Mouse (Mus musculus) kidney, postnatal 0 days (tissue): Measurements from ENCODE around the gene Cdk5rap3. TPM values are rescaled to one million over a fixed set of nuclear protein-coding genes. Genes with fewer than 3 reads are reported as not detected.
A peak's percentile ranks its signal among the peaks of the same experiment; 100 is the strongest.

Experiments
- ATAC-seq: fragments of 200-750 bp; cut with Nextera tagmentation; replicated peaks from 2 replicates; pipeline ENCODE4 v1.8.0; 2017; ENCODE audit warnings: low read depth, moderate number of reproducible peaks, moderate TSS enrichment, moderate library complexity; ENCODE audit not compliant: low FRiP score
- DNase-seq: peaks from one replicate; pipeline ENCODE4 v3.0.0-alpha.2; 2016; ENCODE audit warnings: low spot score
- H3K27ac ChIP-seq: fragments of 300-500 bp; sonication (generic); 2 replicates; pipeline ENCODE4 v1.5.1; 2014; ENCODE audit warnings: mild to moderate bottlenecking
- H3K27me3 ChIP-seq: fragments of 300-500 bp; sonication (generic); 2 replicates; pipeline ENCODE4 v1.6.1; 2014; ENCODE audit warnings: low read length, mixed read lengths; ENCODE audit not compliant: insufficient read depth
- H3K36me3 ChIP-seq: fragments of 300-500 bp; sonication (generic); 2 replicates; pipeline ENCODE4 v1.6.1; 2014; ENCODE audit warnings: low read length, mixed read lengths; ENCODE audit not compliant: insufficient read depth
- H3K4me1 ChIP-seq: fragments of 300-500 bp; sonication (generic); replicated peaks from 2 replicates; pipeline ENCODE4 v1.6.1; 2014; ENCODE audit warnings: antibody characterized with exemption, low read length, mixed read lengths; ENCODE audit not compliant: insufficient read depth
- H3K4me2 ChIP-seq: fragments of 300-500 bp; sonication (generic); 2 replicates; pipeline ENCODE4 v1.6.1; 2014; ENCODE audit warnings: mild to moderate bottlenecking, low read length, moderate library complexity, mixed read lengths
- H3K4me3 ChIP-seq: fragments of 300-500 bp; sonication (generic); replicated peaks from 2 replicates; pipeline ENCODE4 v1.5.1; 2014; ENCODE audit warnings: low read depth, low read length
- H3K9ac ChIP-seq: fragments of 300-500 bp; sonication (generic); 2 replicates; pipeline ENCODE4 v1.6.1; 2014; ENCODE audit warnings: low read depth, low read length
- H3K9me3 ChIP-seq: fragments of 300-500 bp; sonication (generic); replicated peaks from 2 replicates; pipeline ENCODE4 v1.6.1; 2016; ENCODE audit warnings: low read length, inconsistent platforms, mixed read lengths
- CTCF ChIP-seq: IDR thresholded peaks from 2 replicates; pipeline ENCODE4 v1.5.1; 2016; ENCODE audit warnings: antibody characterized with exemption, low read depth, mild to moderate bottlenecking, moderate library complexity
- WGBS: fragments of 180-500 bp; shearing (Covaris S2); extraction: QIAGEN DNeasy Blood & Tissue Kit; methylation state at CpG from one replicate; pipeline ENCODE4 v1.1.7; 2014; 5-methylcytosine and 5-hydroxymethylcytosine counted together
- polyA plus RNA-seq: library from polyadenylated mRNA; unstranded; fragments of >200 nt; fragmentation: Nextera tagmentation; extraction: Ambion mirVana; gene quantifications from 2 replicates; pipeline ENCODE4 v1.2.1, GENCODE M21; 2015

The Cdk5rap3 gene
- polyA plus RNA-seq, 1 experiment from 2014 or later, result 77.8 TPM

DNA sequence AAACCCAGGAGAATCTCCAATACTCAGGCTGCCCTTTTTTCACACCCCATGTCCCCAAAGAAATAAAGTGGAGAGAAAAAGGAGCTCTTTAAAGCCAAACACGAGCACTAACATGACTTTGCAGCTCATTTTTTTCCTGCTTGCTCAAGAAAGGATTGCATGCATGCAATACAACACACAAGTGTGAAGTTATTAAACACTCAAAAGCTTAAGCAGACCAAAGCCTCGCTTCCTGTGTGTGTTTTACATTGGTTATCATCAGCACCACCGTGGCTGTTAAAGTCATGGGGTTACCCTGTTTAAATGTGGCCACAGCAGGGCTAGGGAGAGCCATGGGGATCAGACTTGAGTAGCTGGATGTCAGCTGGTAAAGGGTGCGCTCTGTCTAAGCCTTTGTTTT lies 39.2 kb downstream of the Cdk5rap3 start:
- 53% methylated on average over 4 of the region's 4 CpGs for WGBS
- ATAC-seq, result no peak
- Histone ChIP-seq H3K4me2 (no peak overlapping the region), H3K27me3 (no peaks in the 10 kb centered on the region), H3K9ac (no peak overlapping the region), H3K36me3 (no peaks in the 10 kb centered on the region), H3K9me3 (no peaks in the 10 kb centered on the region), H3K4me3 (no peak overlapping the region), H3K27ac (no peak overlapping the region), H3K4me1 (peaks cover 6% of the 10 kb centered on the region; the same call in 1 of the 2 replicates)
- no peak for DNase-seq
- TF ChIP-seq CTCF, result no peak

DNA sequence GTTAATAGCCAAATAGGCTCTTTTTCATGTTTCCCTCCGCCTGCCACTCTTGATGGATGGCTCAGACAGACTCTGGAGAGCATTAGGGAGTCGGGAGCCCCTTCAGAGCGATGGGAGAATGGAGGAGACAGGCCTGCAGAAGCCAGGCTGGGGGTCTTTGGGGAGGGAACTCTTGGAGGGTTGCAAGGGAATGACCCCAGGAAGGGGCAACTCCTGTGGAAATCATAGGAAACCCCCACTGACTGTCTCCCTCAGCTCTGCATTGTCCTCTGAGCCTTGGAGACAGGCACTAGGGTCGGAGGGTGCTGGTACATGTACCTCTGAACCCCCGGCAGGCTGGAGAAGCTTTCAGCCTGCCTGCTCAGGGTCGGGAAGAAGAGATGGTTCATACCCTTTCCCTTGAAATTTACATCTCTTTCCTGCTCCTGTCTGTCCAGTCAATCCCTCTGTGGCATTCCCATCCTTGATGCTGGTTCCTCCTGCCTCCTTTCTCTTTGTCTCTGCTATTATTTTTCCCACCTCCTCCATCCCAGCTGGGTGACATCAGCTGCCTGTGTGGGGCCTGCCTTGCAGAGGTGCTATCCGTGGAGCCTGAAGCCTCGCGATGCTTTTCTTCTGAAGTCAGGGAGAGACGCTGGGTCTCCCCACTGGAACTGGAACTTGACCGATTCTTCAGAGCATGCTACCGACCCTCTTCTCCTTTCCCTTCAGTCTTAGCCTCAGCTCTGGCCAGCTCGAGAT lies 39.8 kb downstream of the Cdk5rap3 start:
- Histone ChIP-seq H3K9me3 (no peaks in the 10 kb centered on the region), H3K27ac (no peak overlapping the region), H3K4me2 (peak overlapping the region; percentile 80), H3K36me3 (no peaks in the 10 kb centered on the region), H3K9ac (no peak overlapping the region), H3K27me3 (no peaks in the 10 kb centered on the region), H3K4me1 (peaks cover 6% of the 10 kb centered on the region; the same call in 1 of the 2 replicates), H3K4me3 (no peak overlapping the region; the same call in 1 of the 2 replicates)
- 8% methylated on average over 13 of the region's 13 CpGs for WGBS
- TF ChIP-seq CTCF, result no peak
- peak; percentile 66 for DNase-seq
- ATAC-seq, result no peak

DNA sequence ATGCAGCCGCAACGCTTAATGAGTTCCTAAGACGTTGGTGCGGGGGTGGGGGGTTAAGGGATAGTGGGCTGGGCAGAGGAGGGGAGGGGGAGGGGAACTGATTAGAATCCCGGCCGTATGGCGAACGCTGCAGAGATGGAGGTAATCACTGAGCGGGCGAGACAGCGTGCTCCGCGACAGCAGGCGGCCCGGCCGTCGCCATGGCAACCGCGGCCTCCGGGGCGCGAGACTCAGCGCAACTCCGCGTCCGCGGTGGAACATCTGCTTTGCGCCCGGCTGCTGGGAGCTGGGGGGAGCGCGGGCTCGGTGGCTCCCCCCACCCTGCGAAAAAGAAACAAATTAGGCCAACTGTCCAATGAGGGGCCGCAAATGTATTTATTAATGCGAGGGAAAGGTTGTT lies 40.6 kb downstream of the Cdk5rap3 start:
- ATAC-seq (0 out of 2 replicates have a peak, but pooled peaks have one; percentile 46), DNase-seq (peak; percentile 72)
- peak overlapping the region; percentile 35 for H3K4me3 ChIP-seq
- no peak for TF ChIP-seq CTCF
- peak overlapping the region; percentile 80 for H3K4me2 ChIP-seq
- WGBS, result 1% methylated on average over 35 of the region's 35 CpGs
- H3K27ac ChIP-seq, result no peak overlapping the region
- peaks cover 6% of the 10 kb centered on the region; the same call in 1 of the 2 replicates for H3K4me1 ChIP-seq
- H3K27me3 ChIP-seq, result no peaks in the 10 kb centered on the region
- H3K36me3 ChIP-seq, result no peaks in the 10 kb centered on the region
- no peaks in the 10 kb centered on the region for H3K9me3 ChIP-seq
- 0 out of 2 replicates have a peak overlapping the region, but pooled peaks have one; percentile 23 for H3K9ac ChIP-seq

DNA sequence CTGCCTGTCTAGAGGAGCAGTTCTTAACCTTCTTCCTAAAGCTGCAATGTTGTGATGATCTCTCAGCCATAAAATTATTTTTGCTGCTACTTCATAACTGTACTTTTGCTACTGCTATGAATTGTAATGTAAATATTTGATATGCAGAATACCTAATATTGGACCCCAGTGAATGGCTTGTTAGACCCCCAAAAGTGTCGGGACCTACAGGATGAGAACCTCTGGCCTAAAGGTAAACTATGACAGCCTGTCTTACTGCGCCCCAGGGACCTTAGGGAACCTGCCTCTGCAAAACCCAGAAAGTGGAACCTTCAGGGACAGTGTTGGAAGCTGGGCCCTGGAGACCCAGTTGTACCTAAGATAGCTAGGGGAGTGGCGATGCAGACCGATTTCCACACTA lies 41.0 kb downstream of the Cdk5rap3 start:
- no peak overlapping the region for H3K9ac ChIP-seq

DNA sequence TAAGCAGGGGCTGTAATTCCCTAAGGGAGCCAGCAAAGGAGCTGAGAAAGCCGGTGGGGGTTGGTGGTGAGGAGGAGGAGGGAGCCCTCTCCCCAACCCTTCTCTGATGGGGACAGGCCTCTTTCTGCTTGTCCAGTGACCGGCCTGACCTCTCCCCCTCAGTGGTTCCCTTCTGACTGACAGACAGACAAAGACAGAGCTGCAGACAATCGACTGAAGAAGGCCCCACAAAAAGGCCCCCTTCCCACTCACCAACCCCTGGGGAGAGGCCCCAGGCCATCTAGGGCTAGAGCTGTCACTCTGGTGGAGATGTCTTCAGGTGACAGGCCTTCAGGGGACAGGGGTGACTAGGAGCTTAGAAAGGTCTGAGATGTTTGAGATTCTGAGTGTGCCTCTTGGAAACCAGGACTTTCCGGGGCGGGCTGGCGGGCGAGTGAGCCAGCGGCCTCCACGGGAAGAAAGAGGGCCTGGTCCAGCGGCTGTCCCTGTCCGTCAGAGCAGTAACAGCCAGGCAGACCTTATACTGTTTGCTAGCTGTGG lies 42.6 kb downstream of the Cdk5rap3 start:
- no peak for DNase-seq
- ATAC-seq, result no peak
- Histone ChIP-seq H3K4me3 (no peak overlapping the region), H3K27me3 (no peaks in the 10 kb centered on the region), H3K9ac (no peak overlapping the region), H3K4me1 (peaks cover 6% of the 10 kb centered on the region; the same call in 1 of the 2 replicates), H3K36me3 (no peaks in the 10 kb centered on the region), H3K27ac (no peak overlapping the region), H3K4me2 (no peak overlapping the region), H3K9me3 (no peaks in the 10 kb centered on the region)
- no peak for TF ChIP-seq CTCF
- WGBS, result 57% methylated on average over 11 of the region's 11 CpGs

More for the DNA sequence above, 41.0 kb downstream of the Cdk5rap3 start:
- Histone ChIP-seq H3K9me3 (no peaks in the 10 kb centered on the region), H3K27me3 (no peaks in the 10 kb centered on the region), H3K4me2 (peak overlapping the region; percentile 80), H3K4me3 (peak overlapping the region; percentile 35; the same call in 1 of the 2 replicates), H3K27ac (no peak overlapping the region), H3K36me3 (no peaks in the 10 kb centered on the region), H3K4me1 (peaks cover 6% of the 10 kb centered on the region; the same call in 1 of the 2 replicates)
- ATAC-seq (no peak), DNase-seq (no peak)
- TF ChIP-seq CTCF, result no peak
- whole genome bisulfite sequencing, result 33% methylated on average over 4 of the region's 4 CpGs

DNA sequence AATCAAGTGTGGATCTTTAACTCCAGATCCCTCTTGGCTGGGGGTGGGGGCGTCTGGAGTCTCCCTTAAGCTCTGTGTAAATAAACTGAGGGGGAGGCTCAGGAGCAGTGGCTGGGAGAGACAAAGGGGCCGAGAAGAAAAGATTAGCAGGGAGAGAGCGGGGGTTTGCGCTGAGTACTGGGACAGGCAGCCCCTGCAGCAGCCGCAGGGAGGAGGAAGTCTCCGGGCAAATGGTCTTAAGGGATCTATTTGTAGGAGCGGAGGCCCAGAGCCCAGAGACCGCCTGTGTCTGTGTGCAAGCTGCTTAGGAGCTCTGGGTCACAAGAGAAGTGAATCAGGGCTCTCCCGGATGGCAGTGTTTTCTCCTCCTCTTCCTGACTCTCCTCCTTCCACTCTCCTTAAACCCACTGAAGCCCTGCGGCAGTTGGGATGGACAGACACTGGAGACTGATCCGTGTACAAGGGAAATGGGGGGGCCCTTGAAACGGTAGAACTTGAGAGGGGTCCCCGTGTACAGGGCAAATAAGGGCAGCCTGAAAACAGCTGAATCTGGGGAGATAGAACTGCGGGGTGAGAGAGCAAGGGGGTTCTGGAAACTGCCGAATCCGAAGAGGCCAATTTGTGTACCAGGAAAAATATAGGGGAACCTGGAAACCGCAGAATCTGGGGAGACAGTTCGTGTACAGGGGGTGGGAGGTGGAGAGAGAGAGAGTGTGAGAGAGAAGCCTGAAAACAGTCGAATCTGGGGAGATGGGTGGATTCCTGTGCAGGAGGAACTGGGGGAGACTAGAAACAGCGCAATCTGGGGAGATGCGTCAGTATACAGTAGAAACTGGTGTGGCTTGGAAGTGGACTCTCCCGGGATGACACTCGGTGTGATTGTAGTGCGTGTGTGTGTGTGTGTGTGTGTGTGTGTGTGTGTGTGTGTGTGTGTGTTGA lies 43.6 kb downstream of the Cdk5rap3 start:
- Histone ChIP-seq H3K36me3 (no peaks in the 10 kb centered on the region), H3K4me3 (no peak overlapping the region), H3K27me3 (no peaks in the 10 kb centered on the region), H3K9me3 (no peaks in the 10 kb centered on the region), H3K4me2 (peak overlapping the region; percentile 7; the same call in 1 of the 2 replicates), H3K4me1 (peaks cover 6% of the 10 kb centered on the region; the same call in 1 of the 2 replicates), H3K27ac (no peak overlapping the region), H3K9ac (peak overlapping the region; percentile 44; the same call in 1 of the 2 replicates)
- no peak for ATAC-seq
- peak; percentile 74 for DNase-seq
- no peak for TF ChIP-seq CTCF
- WGBS, result 18% methylated on average over 24 of the region's 24 CpGs
